Mouse (Mus musculus): ENCODE results near the gene Usb1. TPM values are rescaled to one million over a fixed set of nuclear protein-coding genes. Genes with fewer than 3 reads are reported as not detected.

Gene Usb1
- polyA plus RNA-seq, 1 experiment from 2014 or later: 26.1 TPM

DNA sequence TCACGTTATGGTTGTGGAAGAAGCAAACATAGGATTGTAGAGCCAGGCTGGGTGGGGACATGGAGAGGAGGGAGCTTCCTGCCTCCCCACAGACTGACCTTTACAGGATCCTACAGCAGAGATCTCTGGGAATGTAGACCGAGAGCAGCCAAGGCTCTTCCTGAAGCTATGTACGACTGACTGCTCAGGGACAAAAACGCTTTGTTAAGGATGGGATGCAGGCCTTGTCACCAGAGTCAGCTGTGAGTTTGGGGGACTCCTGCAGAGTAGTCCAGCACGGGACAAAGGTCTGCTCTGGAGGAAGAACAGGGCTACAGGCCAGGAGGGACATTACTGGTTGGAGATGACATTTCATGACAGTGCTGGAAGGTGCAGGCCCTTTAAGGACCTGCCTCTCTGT is 7.4 kb upstream of the Usb1 start:
- Histone ChIP-seq H3K27me3 (ENCODE audit: control insufficient read depth, insufficient read depth, low read length) (no peaks in the 10 kb centered on the region), H3K27ac (replicated peaks in 1 of 2; ENCODE audit: control insufficient read depth in 1 of 2, insufficient read depth in 1 of 2, low read depth in 2 of 2, low read length in 2 of 2) (no peak overlapping the region), H3K4me1 (ENCODE audit: control insufficient read depth in 2 of 2, insufficient read depth in 2 of 2, low read length in 2 of 2) (peaks cover 22 to 41% of the 10 kb centered on the region in 2 experiments), H3K4me3 (ENCODE audit: control insufficient read depth in 1 of 2, insufficient read depth in 1 of 2, low read depth in 1 of 2, low read length in 2 of 2) (no peak overlapping the region), H3K9me3 (ENCODE audit: control insufficient read depth, low read length) (no peaks in the 10 kb centered on the region), H3K36me3 (ENCODE audit: control insufficient read depth, insufficient read depth, low read length) (peaks cover 62% of the 10 kb centered on the region), H3K9ac (ENCODE audit: low read length) (no peak overlapping the region), H3K4me2 (ENCODE audit: low read length) (no peak overlapping the region)
- 43% methylated on average over 5 of the region's 5 CpGs for WGBS
- ATAC-seq (ENCODE audit: insufficient number of reproducible peaks, insufficient read depth, low FRiP score, low read depth): no peak

DNA sequence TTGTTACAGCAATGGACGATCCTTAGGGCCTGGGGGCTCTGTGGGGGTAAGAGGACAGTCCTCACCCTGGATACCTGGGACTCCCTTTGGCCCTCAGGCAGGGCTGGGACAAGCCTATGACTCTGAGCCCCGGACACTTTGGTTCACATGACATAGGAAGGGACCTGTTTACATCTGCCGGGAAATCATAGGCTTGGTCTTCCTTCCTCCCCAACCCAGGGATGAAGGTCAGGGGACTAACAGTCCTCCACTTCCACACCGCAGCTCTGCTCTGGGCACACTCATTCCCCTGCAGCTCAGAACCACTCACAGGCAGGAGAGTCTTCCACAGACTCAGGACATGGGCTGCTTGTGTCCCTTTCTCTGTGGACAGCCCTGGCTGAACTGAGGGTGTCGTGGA is 5.3 kb upstream of the Usb1 start:
- Histone ChIP-seq H3K9ac (ENCODE audit: low read length) (no peak overlapping the region), H3K36me3 (ENCODE audit: control insufficient read depth, insufficient read depth, low read length) (peaks cover 64% of the 10 kb centered on the region), H3K27me3 (ENCODE audit: control insufficient read depth, insufficient read depth, low read length) (no peaks in the 10 kb centered on the region), H3K9me3 (ENCODE audit: control insufficient read depth, low read length) (no peaks in the 10 kb centered on the region), H3K4me1 (ENCODE audit: control insufficient read depth in 2 of 2, insufficient read depth in 2 of 2, low read length in 2 of 2) (peaks cover 12 to 44% of the 10 kb centered on the region in 2 experiments; a peak in 3 of 4 replicates), H3K4me2 (ENCODE audit: low read length) (no peak overlapping the region), H3K27ac (replicated peaks in 1 of 2; ENCODE audit: control insufficient read depth in 1 of 2, insufficient read depth in 1 of 2, low read depth in 2 of 2, low read length in 2 of 2) (no peak overlapping the region), H3K4me3 (ENCODE audit: control insufficient read depth in 1 of 2, insufficient read depth in 1 of 2, low read depth in 1 of 2, low read length in 2 of 2) (no peak overlapping the region)
- no peak for ATAC-seq (ENCODE audit: insufficient number of reproducible peaks, insufficient read depth, low FRiP score, low read depth)
- 76% methylated on average over 5 of the region's 5 CpGs for WGBS

DNA sequence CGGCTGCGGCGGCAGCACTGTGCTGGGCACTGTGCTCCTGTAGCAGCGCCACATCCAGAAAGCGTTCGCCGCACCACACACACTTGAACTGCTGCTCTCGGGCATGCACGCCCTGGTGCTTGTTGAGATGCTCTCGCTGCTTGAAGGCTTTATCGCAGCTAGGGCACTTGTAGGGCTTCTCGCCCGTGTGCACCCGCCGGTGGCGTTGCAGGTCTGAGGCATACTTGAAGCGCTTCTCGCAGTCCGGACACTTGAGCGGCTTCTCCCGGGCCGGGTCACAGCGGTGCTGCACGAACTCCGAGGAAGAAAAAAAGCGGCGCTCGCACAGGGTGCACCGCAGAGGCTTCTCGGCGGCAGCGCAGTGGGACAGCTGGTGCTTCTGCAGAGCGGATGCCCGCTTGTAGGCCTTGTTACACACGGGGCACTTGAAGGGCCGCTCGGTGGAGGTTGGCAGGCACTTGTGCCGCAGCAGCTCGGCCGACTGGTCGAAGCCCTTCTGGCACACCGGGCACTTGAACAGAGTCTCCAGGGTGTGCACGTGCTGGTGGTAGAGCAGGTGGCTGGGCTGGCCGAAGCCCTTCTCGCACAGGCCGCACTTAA is 4.1 kb upstream of the Usb1 start:
- H3K36me3 ChIP-seq (ENCODE audit: control insufficient read depth, insufficient read depth, low read length): peaks cover 64% of the 10 kb centered on the region
- H3K4me1 ChIP-seq (ENCODE audit: control insufficient read depth in 2 of 2, insufficient read depth in 2 of 2, low read length in 2 of 2): peaks cover 13 to 42% of the 10 kb centered on the region in 2 experiments; a peak in 3 of 4 replicates
- H3K27me3 ChIP-seq (ENCODE audit: control insufficient read depth, insufficient read depth, low read length): no peaks in the 10 kb centered on the region
- no peaks in the 10 kb centered on the region for H3K9me3 ChIP-seq (ENCODE audit: control insufficient read depth, low read length)
- no peak overlapping the region for H3K27ac ChIP-seq (replicated peaks in 1 of 2; ENCODE audit: control insufficient read depth in 1 of 2, insufficient read depth in 1 of 2, low read depth in 2 of 2, low read length in 2 of 2)
- no peak overlapping the region for H3K4me2 ChIP-seq (ENCODE audit: low read length)
- H3K4me3 ChIP-seq (ENCODE audit: control insufficient read depth in 1 of 2, insufficient read depth in 1 of 2, low read depth in 1 of 2, low read length in 2 of 2): no peak overlapping the region
- ATAC-seq (ENCODE audit: insufficient number of reproducible peaks, insufficient read depth, low FRiP score, low read depth): no peak
- no peak overlapping the region for H3K9ac ChIP-seq (ENCODE audit: low read length)
- WGBS: 83% methylated on average over 46 of the region's 46 CpGs

DNA sequence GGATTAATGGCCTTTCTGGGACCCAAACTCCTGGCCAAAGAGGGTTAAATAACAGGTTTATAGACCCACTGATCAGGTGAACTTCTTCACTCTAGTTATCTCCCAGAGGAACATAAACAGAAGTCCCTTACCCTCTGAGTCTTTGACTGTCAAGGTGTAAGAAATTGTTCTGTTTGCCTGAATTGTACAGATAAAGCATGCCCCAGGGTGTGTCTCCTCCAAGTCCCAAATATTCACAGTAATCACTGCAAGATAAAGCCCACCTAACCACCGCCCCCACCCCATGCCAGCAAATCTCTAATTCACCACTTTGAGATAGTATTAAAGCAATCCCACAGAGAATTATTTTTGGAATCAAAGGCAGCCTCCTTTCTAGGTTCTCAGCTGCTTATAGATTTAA is 1.7 kb upstream of the Usb1 start:
- H3K27ac ChIP-seq (replicated peaks in 1 of 2; ENCODE audit: control insufficient read depth in 1 of 2, insufficient read depth in 1 of 2, low read depth in 2 of 2, low read length in 2 of 2): no peak overlapping the region
- H3K4me3 ChIP-seq (ENCODE audit: control insufficient read depth in 1 of 2, insufficient read depth in 1 of 2, low read depth in 1 of 2, low read length in 2 of 2): peak overlapping the region in 1 of 2 experiments; percentile 89; a peak in 3 of 4 replicates
- no peaks in the 10 kb centered on the region for H3K27me3 ChIP-seq (ENCODE audit: control insufficient read depth, insufficient read depth, low read length)
- 34% methylated on average over 1 of the region's 1 CpGs for WGBS
- no peak for ATAC-seq (ENCODE audit: insufficient number of reproducible peaks, insufficient read depth, low FRiP score, low read depth)
- H3K9me3 ChIP-seq (ENCODE audit: control insufficient read depth, low read length): 0 out of 2 replicates have a peak, but pooled peaks cover 3% of the 10 kb centered on the region
- H3K4me1 ChIP-seq (ENCODE audit: control insufficient read depth in 2 of 2, insufficient read depth in 2 of 2, low read length in 2 of 2): peaks cover 9 to 37% of the 10 kb centered on the region in 2 experiments; a peak in 3 of 4 replicates
- H3K9ac ChIP-seq (ENCODE audit: low read length): peak overlapping the region; percentile 93
- H3K4me2 ChIP-seq (ENCODE audit: low read length): peak overlapping the region; percentile 94
- H3K36me3 ChIP-seq (ENCODE audit: control insufficient read depth, insufficient read depth, low read length): peaks cover 64% of the 10 kb centered on the region

DNA sequence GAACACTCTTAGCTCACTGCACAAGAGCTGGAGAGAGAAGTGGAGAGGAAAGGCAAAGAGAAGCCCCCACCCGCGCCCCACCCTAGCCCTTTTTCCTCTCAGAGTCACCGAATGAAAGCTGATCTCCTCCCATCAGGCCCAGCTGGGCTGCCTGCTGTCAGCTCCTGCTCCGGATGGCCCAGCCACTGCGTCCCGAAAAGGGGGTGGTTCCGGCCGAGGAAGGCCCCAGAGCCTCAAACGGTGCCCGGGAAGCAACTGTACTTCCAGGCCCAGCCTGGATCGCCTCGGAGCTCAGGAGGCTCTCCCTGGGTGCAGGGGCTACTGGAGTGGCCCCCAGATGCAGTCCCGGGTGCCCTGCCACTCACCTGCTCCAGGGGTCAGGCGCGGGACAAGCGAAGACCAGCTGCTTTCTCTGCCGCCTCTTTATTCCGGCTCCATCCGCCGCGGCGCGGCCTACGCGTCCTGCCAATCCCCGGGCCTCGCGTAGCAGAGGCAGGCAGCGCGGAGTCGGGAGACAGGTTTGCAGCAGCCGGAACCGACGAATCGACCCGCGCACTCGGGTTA is 846 bp upstream of the Usb1 start:
- Histone ChIP-seq H3K4me1 (ENCODE audit: control insufficient read depth in 2 of 2, insufficient read depth in 2 of 2, low read length in 2 of 2) (peaks cover 6 to 30% of the 10 kb centered on the region in 2 experiments; a peak in 3 of 4 replicates), H3K9ac (ENCODE audit: low read length) (peak overlapping the region; percentile 93), H3K27me3 (ENCODE audit: control insufficient read depth, insufficient read depth, low read length) (no peaks in the 10 kb centered on the region), H3K4me3 (ENCODE audit: control insufficient read depth in 1 of 2, insufficient read depth in 1 of 2, low read depth in 1 of 2, low read length in 2 of 2) (peak overlapping the region; percentile 87 to 89), H3K36me3 (ENCODE audit: control insufficient read depth, insufficient read depth, low read length) (peaks cover 60% of the 10 kb centered on the region), H3K9me3 (ENCODE audit: control insufficient read depth, low read length) (0 out of 2 replicates have a peak, but pooled peaks cover 3% of the 10 kb centered on the region), H3K27ac (replicated peaks in 1 of 2; ENCODE audit: control insufficient read depth in 1 of 2, insufficient read depth in 1 of 2, low read depth in 2 of 2, low read length in 2 of 2) (peak overlapping the region; percentile 99 to 100), H3K4me2 (ENCODE audit: low read length) (peak overlapping the region; percentile 94)
- WGBS: under 1% methylated on average over 38 of the region's 38 CpGs
- peak; percentile 11 for ATAC-seq (ENCODE audit: insufficient number of reproducible peaks, insufficient read depth, low FRiP score, low read depth)

DNA sequence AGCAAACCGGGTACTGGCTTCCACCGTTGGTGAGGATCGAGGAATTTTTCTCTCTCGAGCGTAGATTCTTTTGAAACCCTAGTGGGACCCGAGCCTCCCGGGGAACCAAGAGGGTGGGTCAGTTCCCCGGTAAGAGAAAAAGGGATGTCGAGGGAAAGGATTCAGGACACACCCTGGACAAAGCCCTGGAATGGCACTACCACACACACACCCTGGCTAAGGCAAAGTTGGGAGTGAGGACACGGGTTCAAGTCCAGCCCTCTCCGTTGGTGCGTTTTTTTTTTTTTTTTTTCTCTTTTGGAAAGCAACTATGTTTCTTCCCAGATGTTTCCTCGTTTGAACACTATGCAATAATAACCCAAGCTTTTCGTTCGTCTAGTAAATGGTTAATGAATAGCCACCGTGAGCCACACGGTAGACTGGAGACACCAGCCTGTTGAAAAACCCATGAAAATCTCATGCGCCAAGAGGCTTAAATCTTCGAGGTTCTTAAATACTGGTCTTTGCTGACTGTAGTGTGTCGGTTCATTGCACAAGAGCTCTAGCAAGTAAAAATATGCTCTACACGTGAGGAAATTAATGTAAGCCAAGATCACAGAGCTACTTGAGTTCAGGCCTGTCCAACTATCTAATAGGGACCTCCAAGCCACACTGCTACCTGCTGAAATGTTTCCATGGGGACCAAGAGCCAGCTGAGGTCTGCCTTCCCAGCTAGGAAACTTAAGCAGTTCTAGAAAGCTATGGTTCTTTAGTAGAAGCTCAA is 534 bp downstream of the Usb1 start:
- Histone ChIP-seq H3K4me3 (ENCODE audit: control insufficient read depth in 1 of 2, insufficient read depth in 1 of 2, low read depth in 1 of 2, low read length in 2 of 2) (peak overlapping the region; percentile 87 to 89), H3K4me2 (ENCODE audit: low read length) (peak overlapping the region; percentile 94), H3K9me3 (ENCODE audit: control insufficient read depth, low read length) (0 out of 2 replicates have a peak, but pooled peaks cover 3% of the 10 kb centered on the region), H3K9ac (ENCODE audit: low read length) (peak overlapping the region; percentile 93), H3K4me1 (ENCODE audit: control insufficient read depth in 2 of 2, insufficient read depth in 2 of 2, low read length in 2 of 2) (peaks cover 6 to 21% of the 10 kb centered on the region in 2 experiments; a peak in 3 of 4 replicates), H3K27ac (replicated peaks in 1 of 2; ENCODE audit: control insufficient read depth in 1 of 2, insufficient read depth in 1 of 2, low read depth in 2 of 2, low read length in 2 of 2) (peak overlapping the region; percentile 99 to 100), H3K27me3 (ENCODE audit: control insufficient read depth, insufficient read depth, low read length) (no peaks in the 10 kb centered on the region), H3K36me3 (ENCODE audit: control insufficient read depth, insufficient read depth, low read length) (peaks cover 52% of the 10 kb centered on the region)
- WGBS: 26% methylated on average over 21 of the region's 21 CpGs
- ATAC-seq (ENCODE audit: insufficient number of reproducible peaks, insufficient read depth, low FRiP score, low read depth): no peak; the same call in 1 of the 2 replicates

DNA sequence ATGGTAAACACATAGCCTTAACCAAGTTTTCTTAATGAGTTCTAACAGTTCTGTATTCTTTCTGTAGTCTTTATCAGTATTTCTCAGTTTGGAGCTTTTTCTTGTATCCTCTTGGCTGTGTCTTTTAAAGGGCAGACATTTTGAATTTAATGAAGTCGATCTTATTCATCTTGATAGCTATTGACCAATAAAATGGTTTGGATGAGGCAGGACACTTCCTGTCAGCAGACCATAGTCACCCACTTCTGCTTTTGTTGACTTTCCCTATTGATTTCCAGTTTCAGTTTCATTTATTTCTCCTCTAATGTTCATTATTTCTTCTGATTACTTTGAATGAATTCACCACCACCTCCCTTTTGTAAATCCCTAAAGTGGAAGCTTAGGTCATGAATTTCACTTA is 3.6 kb downstream of the Usb1 start:
- Histone ChIP-seq H3K36me3 (ENCODE audit: control insufficient read depth, insufficient read depth, low read length) (peaks cover 61% of the 10 kb centered on the region), H3K4me2 (ENCODE audit: low read length) (no peak overlapping the region), H3K27me3 (ENCODE audit: control insufficient read depth, insufficient read depth, low read length) (no peaks in the 10 kb centered on the region), H3K4me1 (ENCODE audit: control insufficient read depth in 2 of 2, insufficient read depth in 2 of 2, low read length in 2 of 2) (peaks cover 4 to 7% of the 10 kb centered on the region in 2 experiments; a peak in 3 of 4 replicates), H3K9me3 (ENCODE audit: control insufficient read depth, low read length) (0 out of 2 replicates have a peak, but pooled peaks cover 3% of the 10 kb centered on the region), H3K9ac (ENCODE audit: low read length) (no peak overlapping the region), H3K27ac (replicated peaks in 1 of 2; ENCODE audit: control insufficient read depth in 1 of 2, insufficient read depth in 1 of 2, low read depth in 2 of 2, low read length in 2 of 2) (no peak overlapping the region), H3K4me3 (ENCODE audit: control insufficient read depth in 1 of 2, insufficient read depth in 1 of 2, low read depth in 1 of 2, low read length in 2 of 2) (no peak overlapping the region)
- ATAC-seq (ENCODE audit: insufficient number of reproducible peaks, insufficient read depth, low FRiP score, low read depth): no peak
- 81% methylated on average over 1 of the region's 1 CpGs for WGBS
